Mouse (Mus musculus) intestine, embryonic 14.5 days (tissue): ENCODE data around the gene Alx3. TPM values are rescaled to one million over a fixed set of nuclear protein-coding genes. Genes with fewer than 3 reads are reported as not detected.

Experiments
- ATAC-seq: fragments of 200-750 bp; cut with Nextera tagmentation; replicated peaks from 2 replicates; pipeline ENCODE4 v1.8.0; 2017; ENCODE audit warnings: low read depth, moderate number of reproducible peaks, moderate TSS enrichment, moderate library complexity; ENCODE audit not compliant: low FRiP score, low TSS enrichment
- DNase-seq: peaks from one replicate; pipeline ENCODE4 v3.0.0-alpha.2; 2018; ENCODE audit warnings: low spot score
- H3K27ac ChIP-seq: fragments of 300-500 bp; sonication (generic); 2 replicates; pipeline ENCODE4 v1.5.1; 2014; ENCODE audit warnings: low read depth, mild to moderate bottlenecking, control low read depth
- H3K27me3 ChIP-seq: fragments of 300-500 bp; sonication (generic); replicated peaks from 2 replicates; pipeline ENCODE4 v1.6.1; 2014; ENCODE audit warnings: low read length, control low read depth; ENCODE audit not compliant: control insufficient read depth, insufficient read depth
- H3K36me3 ChIP-seq: fragments of 300-500 bp; sonication (generic); 2 replicates; pipeline ENCODE4 v1.6.1; 2014; ENCODE audit warnings: low read length, control low read depth; ENCODE audit not compliant: control insufficient read depth, insufficient read depth
- H3K4me1 ChIP-seq: fragments of 300-500 bp; sonication (generic); replicated peaks from 2 replicates; pipeline ENCODE4 v1.6.1; 2014; ENCODE audit warnings: low read length, control low read depth, mixed read lengths; ENCODE audit not compliant: control insufficient read depth, insufficient read depth
- H3K4me2 ChIP-seq: fragments of 300-500 bp; sonication (generic); 2 replicates; pipeline ENCODE4 v1.6.1; 2014; ENCODE audit warnings: low read length
- H3K4me3 ChIP-seq: fragments of 300-500 bp; sonication (generic); 2 replicates; pipeline ENCODE4 v1.5.1; 2014; ENCODE audit warnings: low read depth, low read length, control low read depth, mixed read lengths
- H3K9ac ChIP-seq: fragments of 300-500 bp; sonication (generic); 2 replicates; pipeline ENCODE4 v1.6.1; 2014; ENCODE audit warnings: mild to moderate bottlenecking, low read length
- H3K9me3 ChIP-seq: fragments of 300-500 bp; sonication (generic); 2 replicates; pipeline ENCODE4 v1.6.1; 2016; ENCODE audit warnings: low read length, control low read depth; ENCODE audit not compliant: control insufficient read depth
- WGBS: fragments of 180-500 bp; shearing (Covaris S2); extraction: QIAGEN DNeasy Blood & Tissue Kit; methylation state at CpG from one replicate; pipeline ENCODE4 v1.1.7; 2014; 5-methylcytosine and 5-hydroxymethylcytosine counted together
- polyA plus RNA-seq: library from polyadenylated mRNA; unstranded; fragments of >200 nt; fragmentation: Nextera tagmentation; extraction: Ambion mirVana; gene quantifications from 2 replicates; pipeline ENCODE4 v1.2.1, GENCODE M21; 2014

Alx3 gene
- polyA plus RNA-seq, 1 experiment from 2014 or later = not detected

- no peaks in the 10 kb centered on the region for H3K36me3 ChIP-seq
- DNase-seq (no peak), ATAC-seq (no peak)
- H3K4me2 ChIP-seq = no peak overlapping the region
- 0 out of 2 replicates have a peak, but pooled peaks cover 9% of the 10 kb centered on the region for H3K27me3 ChIP-seq
- WGBS = 46% methylated on average over 2 of the region's 2 CpGs
- no peak overlapping the region for H3K27ac ChIP-seq
- no peaks in the 10 kb centered on the region for H3K4me1 ChIP-seq
- H3K9me3 ChIP-seq = no peaks in the 10 kb centered on the region
- H3K4me3 ChIP-seq = no peak overlapping the region
- no peak overlapping the region for H3K9ac ChIP-seq
These were observed 32.7 kb upstream of the Alx3 start for GRCm38 (mm10) chr3:107562104-107562503.

- DNase-seq (no peak), ATAC-seq (no peak)
- no peak overlapping the region for H3K4me3 ChIP-seq
- H3K27ac ChIP-seq = no peak overlapping the region
- 0 out of 2 replicates have a peak, but pooled peaks cover 6% of the 10 kb centered on the region for H3K27me3 ChIP-seq
- H3K9me3 ChIP-seq = no peaks in the 10 kb centered on the region
- H3K36me3 ChIP-seq = no peaks in the 10 kb centered on the region
- H3K4me1 ChIP-seq = no peaks in the 10 kb centered on the region
- no peak overlapping the region for H3K4me2 ChIP-seq
- no peak overlapping the region for H3K9ac ChIP-seq
- WGBS = 57% methylated on average over 4 of the region's 4 CpGs
These were observed 32.2 kb upstream of the Alx3 start for GRCm38 (mm10) chr3:107562591-107562990.

- DNase-seq (no peak), ATAC-seq (no peak)
- Histone ChIP-seq H3K4me1 (no peaks in the 10 kb centered on the region), H3K4me3 (no peak overlapping the region), H3K36me3 (no peaks in the 10 kb centered on the region), H3K4me2 (no peak overlapping the region), H3K27me3 (peaks cover 13% of the 10 kb centered on the region; the same call in 1 of the 2 replicates), H3K9me3 (no peaks in the 10 kb centered on the region), H3K9ac (no peak overlapping the region), H3K27ac (no peak overlapping the region)
- 37% methylated on average over 4 of the region's 4 CpGs for WGBS
These were observed 31.0 kb upstream of the Alx3 start for GRCm38 (mm10) chr3:107563880-107564279.

GRCm38 (mm10) chr3:107565331-107565730, 29.5 kb upstream of the Alx3 start:
- Histone ChIP-seq H3K4me2 (no peak overlapping the region), H3K4me3 (no peak overlapping the region), H3K9me3 (no peaks in the 10 kb centered on the region), H3K9ac (no peak overlapping the region), H3K36me3 (no peaks in the 10 kb centered on the region), H3K27me3 (peaks cover 13% of the 10 kb centered on the region; the same call in 1 of the 2 replicates), H3K27ac (no peak overlapping the region), H3K4me1 (no peaks in the 10 kb centered on the region)
- DNase-seq (no peak), ATAC-seq (no peak)
- whole genome bisulfite sequencing = 18% methylated on average over 3 of the region's 3 CpGs

GRCm38 (mm10) chr3:107567766-107568165, 27.1 kb upstream of the Alx3 start:
- Histone ChIP-seq H3K4me3 (no peak overlapping the region), H3K4me1 (no peaks in the 10 kb centered on the region), H3K36me3 (no peaks in the 10 kb centered on the region), H3K9me3 (no peaks in the 10 kb centered on the region), H3K9ac (no peak overlapping the region), H3K27me3 (peaks cover 13% of the 10 kb centered on the region; the same call in 1 of the 2 replicates), H3K4me2 (no peak overlapping the region), H3K27ac (no peak overlapping the region)
- WGBS = 82% methylated on average over 7 of the region's 7 CpGs
- DNase-seq (no peak), ATAC-seq (no peak)

- no peak for ATAC-seq
- H3K4me1 ChIP-seq = no peaks in the 10 kb centered on the region
- no peak overlapping the region for H3K4me3 ChIP-seq
These were observed 26.1 kb upstream of the Alx3 start for GRCm38 (mm10) chr3:107568721-107569120.

GRCm38 (mm10) chr3:107571205-107571604, 23.6 kb upstream of the Alx3 start:
- no peaks in the 10 kb centered on the region for H3K4me1 ChIP-seq
- no peaks in the 10 kb centered on the region for H3K9me3 ChIP-seq
- H3K9ac ChIP-seq = no peak overlapping the region
- no peak overlapping the region for H3K4me3 ChIP-seq
- H3K4me2 ChIP-seq = no peak overlapping the region
- 49% methylated on average over 2 of the region's 2 CpGs for WGBS
- ATAC-seq = no peak
- no peak overlapping the region for H3K27ac ChIP-seq
- H3K27me3 ChIP-seq = peaks cover 7% of the 10 kb centered on the region; the same call in 1 of the 2 replicates
- DNase-seq = no peak
- H3K36me3 ChIP-seq = no peaks in the 10 kb centered on the region

More at GRCm38 (mm10) chr3:107568721-107569120, 26.1 kb upstream of the Alx3 start:
- peaks cover 13% of the 10 kb centered on the region; the same call in 1 of the 2 replicates for H3K27me3 ChIP-seq
- 65% methylated on average over 4 of the region's 4 CpGs for WGBS
- H3K9ac ChIP-seq = no peak overlapping the region
- H3K4me2 ChIP-seq = no peak overlapping the region
- no peaks in the 10 kb centered on the region for H3K36me3 ChIP-seq
- no peak overlapping the region for H3K27ac ChIP-seq
- no peaks in the 10 kb centered on the region for H3K9me3 ChIP-seq
- DNase-seq = no peak

- WGBS = 86% methylated on average over 3 of the region's 3 CpGs
- H3K4me1 ChIP-seq = no peaks in the 10 kb centered on the region
- H3K27ac ChIP-seq = no peak overlapping the region
- H3K4me2 ChIP-seq = no peak overlapping the region
- no peaks in the 10 kb centered on the region for H3K36me3 ChIP-seq
- H3K9me3 ChIP-seq = no peaks in the 10 kb centered on the region
- H3K4me3 ChIP-seq = no peak overlapping the region
- no peak for ATAC-seq
- no peak for DNase-seq
- peaks cover 32% of the 10 kb centered on the region for H3K27me3 ChIP-seq
- no peak overlapping the region for H3K9ac ChIP-seq
These were observed 18.0 kb upstream of the Alx3 start for GRCm38 (mm10) chr3:107576807-107577206.

GRCm38 (mm10) chr3:107577810-107578390, 16.9 kb upstream of the Alx3 start:
- H3K9me3 ChIP-seq = no peaks in the 10 kb centered on the region
- peaks cover 43% of the 10 kb centered on the region for H3K27me3 ChIP-seq
- ATAC-seq (no peak), DNase-seq (no peak)
- H3K9ac ChIP-seq = no peak overlapping the region
- WGBS = 28% methylated on average over 3 of the region's 3 CpGs
- H3K27ac ChIP-seq = no peak overlapping the region
- no peak overlapping the region for H3K4me2 ChIP-seq
- no peak overlapping the region for H3K4me3 ChIP-seq
- no peaks in the 10 kb centered on the region for H3K36me3 ChIP-seq
- H3K4me1 ChIP-seq = peaks cover 3% of the 10 kb centered on the region; the same call in 1 of the 2 replicates
